Mouse (Mus musculus) limb, embryonic 15.5 days (tissue): ENCODE data around the gene Camk1d. TPM values are rescaled to one million over a fixed set of nuclear protein-coding genes. Genes with fewer than 3 reads are reported as not detected.
"Not testable (repeated sequence)": the region's sequence is repeated elsewhere in the genome, so short reads cannot be mapped to it uniquely, and the experiment has no call there.

Experiments
- ATAC-seq: fragments of 200-750 bp; cut with Nextera tagmentation; 2 replicates; pipeline ENCODE4 v1.8.0; 2017; ENCODE audit warnings: low read depth, moderate TSS enrichment; ENCODE audit not compliant: insufficient number of reproducible peaks, low FRiP score, low TSS enrichment
- H3K27ac ChIP-seq: fragments of 300-500 bp; sonication (generic); 2 replicates; pipeline ENCODE4 v1.5.1; 2015; ENCODE audit warnings: moderate library complexity, mild to moderate bottlenecking, inconsistent platforms
- H3K27me3 ChIP-seq: fragments of 300-500 bp; sonication (generic); 2 replicates; pipeline ENCODE4 v1.6.1; 2015; ENCODE audit warnings: inconsistent platforms
- H3K36me3 ChIP-seq: fragments of 300-500 bp; sonication (generic); 2 replicates; pipeline ENCODE4 v1.6.1; 2015; ENCODE audit warnings: inconsistent platforms
- H3K4me1 ChIP-seq: fragments of 300-500 bp; sonication (generic); 2 replicates; pipeline ENCODE4 v1.6.1; 2015; ENCODE audit warnings: inconsistent platforms
- H3K4me2 ChIP-seq: fragments of 300-500 bp; sonication (generic); 2 replicates; pipeline ENCODE4 v1.6.1; 2015; ENCODE audit warnings: mild to moderate bottlenecking, inconsistent platforms
- H3K4me3 ChIP-seq: fragments of 300-500 bp; sonication (generic); 2 replicates; pipeline ENCODE4 v1.5.1; 2015; ENCODE audit warnings: mild to moderate bottlenecking, inconsistent platforms
- H3K9ac ChIP-seq: fragments of 300-500 bp; sonication (generic); 2 replicates; pipeline ENCODE4 v1.6.1; 2015; ENCODE audit warnings: inconsistent platforms
- H3K9me3 ChIP-seq: fragments of 300-500 bp; sonication (generic); 2 replicates; pipeline ENCODE4 v1.6.1; 2016; ENCODE audit warnings: inconsistent platforms
- WGBS: fragments of 180-500 bp; shearing (Covaris S2); methylation state at CpG from one replicate; pipeline ENCODE4 v1.1.7; 2015; 5-methylcytosine and 5-hydroxymethylcytosine counted together
- polyA plus RNA-seq: library from polyadenylated mRNA; unstranded; fragments of >200 nt; fragmentation: Nextera tagmentation; extraction: Ambion mirVana; gene quantifications from 2 replicates; pipeline ENCODE4 v1.2.1, GENCODE M21; 2015

Camk1d gene
- polyA plus RNA-seq, 1 experiment from 2014 or later: 8.4 TPM

DNA sequence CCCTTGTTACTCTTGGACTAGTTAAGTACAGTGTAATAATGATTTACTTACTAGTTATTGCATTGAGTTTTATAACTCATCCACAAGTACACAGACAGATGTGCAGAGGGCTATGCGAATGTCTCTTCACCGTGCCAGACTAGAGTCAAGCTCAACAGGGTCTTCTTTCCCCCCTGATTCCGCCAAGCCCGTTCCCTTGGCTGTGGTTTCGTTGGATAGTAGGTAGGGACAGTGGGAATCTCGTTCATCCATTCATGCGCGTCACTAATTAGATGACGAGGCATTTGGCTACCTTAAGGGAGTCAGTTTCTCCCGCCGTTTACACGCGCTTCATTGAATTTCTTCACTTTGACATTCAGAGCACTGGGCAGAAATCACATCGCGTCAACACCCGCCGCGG lies 335.4 kb downstream of the Camk1d start:
- 54% methylated on average over 18 of the region's 18 CpGs for WGBS
- not testable (repeated sequence) for H3K4me1 ChIP-seq, H3K36me3 ChIP-seq, ATAC-seq, H3K9ac ChIP-seq, H3K9me3 ChIP-seq, H3K27ac ChIP-seq, H3K27me3 ChIP-seq, H3K4me3 ChIP-seq, H3K4me2 ChIP-seq

DNA sequence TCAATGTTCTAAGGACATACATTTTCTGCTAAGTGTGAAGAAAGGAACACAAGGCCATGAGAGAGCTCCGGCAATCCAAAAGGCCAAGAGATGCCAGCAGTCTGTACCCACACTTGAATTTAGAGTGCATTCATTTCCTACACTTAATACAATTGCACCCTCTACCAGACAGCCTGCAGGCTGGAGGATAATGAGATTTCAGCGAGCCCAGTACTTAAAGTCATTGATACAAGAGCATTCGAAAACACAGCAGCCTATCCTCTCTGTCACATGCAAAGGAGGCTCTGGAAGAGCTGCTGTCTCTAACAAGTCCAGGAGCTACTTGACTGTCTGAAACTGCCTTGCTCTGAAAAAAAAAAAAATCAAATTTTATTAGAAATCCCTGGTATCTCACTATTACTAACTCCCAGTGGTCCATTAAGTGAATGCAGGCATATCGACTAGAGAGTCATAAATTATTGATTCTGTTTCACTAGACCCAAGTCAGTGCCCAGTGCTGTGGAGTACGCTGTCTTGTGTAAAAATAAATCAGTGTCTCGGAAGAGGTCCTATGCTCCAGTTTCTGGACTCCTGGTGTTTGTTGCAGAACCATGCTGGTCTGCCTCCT lies 336.1 kb downstream of the Camk1d start:
- Histone ChIP-seq H3K27me3 (no peaks in the 10 kb centered on the region; the same call in 1 of the 2 replicates), H3K9ac (no peak overlapping the region), H3K9me3 (no peaks in the 10 kb centered on the region), H3K4me2 (no peak overlapping the region), H3K27ac (no peak overlapping the region), H3K4me3 (no peak overlapping the region), H3K4me1 (peaks cover 6% of the 10 kb centered on the region; the same call in 1 of the 2 replicates), H3K36me3 (no peaks in the 10 kb centered on the region)
- WGBS: 58% methylated on average over 6 of the region's 6 CpGs
- ATAC-seq: no peak

DNA sequence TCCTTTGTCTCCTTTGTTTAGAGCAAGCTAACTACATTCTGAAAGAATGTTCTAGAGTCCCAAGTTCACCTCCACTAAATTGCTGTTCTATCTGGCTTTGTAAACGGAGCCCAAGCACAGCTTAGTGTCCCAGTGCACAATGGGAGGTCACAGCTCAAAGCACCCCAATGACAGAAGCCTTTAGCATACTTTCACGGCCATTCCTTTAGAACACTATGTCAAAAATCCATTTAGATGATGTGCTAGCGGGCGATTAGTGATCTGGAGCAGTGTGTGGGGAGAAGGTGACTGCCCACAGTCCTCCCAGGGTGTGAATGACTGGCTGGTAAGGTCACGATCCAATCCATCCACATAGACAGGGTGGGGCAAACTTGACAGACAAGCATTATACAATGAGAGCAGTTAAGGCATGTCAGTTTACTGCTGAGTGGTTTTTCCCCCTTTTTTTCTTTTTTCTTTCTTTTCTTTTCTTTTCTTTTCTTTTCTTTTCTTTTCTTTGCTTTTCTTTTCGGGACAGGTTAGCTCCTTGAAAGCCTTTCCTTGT lies 341.4 kb downstream of the Camk1d start:
- Histone ChIP-seq H3K9me3 (no peaks in the 10 kb centered on the region), H3K4me2 (no peak overlapping the region), H3K4me3 (no peak overlapping the region), H3K4me1 (no peaks in the 10 kb centered on the region), H3K36me3 (no peaks in the 10 kb centered on the region), H3K27me3 (no peaks in the 10 kb centered on the region), H3K9ac (no peak overlapping the region), H3K27ac (no peak overlapping the region)
- ATAC-seq: no peak
- 79% methylated on average over 6 of the region's 6 CpGs for WGBS

DNA sequence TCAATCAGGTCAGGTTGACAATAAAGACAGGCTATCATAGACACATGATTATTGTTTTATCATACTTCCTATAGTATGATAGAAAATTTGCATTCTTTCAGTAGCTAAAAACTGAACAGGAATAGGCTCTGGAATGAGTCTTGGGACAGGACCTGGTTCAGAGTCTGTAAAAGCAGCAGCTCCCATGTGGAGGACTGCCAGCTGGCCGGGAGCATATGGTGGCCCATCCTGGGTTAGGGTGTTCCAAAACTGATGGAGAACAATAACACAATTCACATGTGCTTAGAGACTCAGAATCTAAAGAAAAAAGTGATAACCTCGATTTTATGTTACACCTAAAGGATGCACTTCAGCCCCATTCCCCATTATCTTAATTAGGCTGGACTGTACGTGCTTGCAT lies 343.0 kb downstream of the Camk1d start:
- no peak overlapping the region for H3K4me3 ChIP-seq
- 74% methylated on average over 3 of the region's 3 CpGs for WGBS

DNA sequence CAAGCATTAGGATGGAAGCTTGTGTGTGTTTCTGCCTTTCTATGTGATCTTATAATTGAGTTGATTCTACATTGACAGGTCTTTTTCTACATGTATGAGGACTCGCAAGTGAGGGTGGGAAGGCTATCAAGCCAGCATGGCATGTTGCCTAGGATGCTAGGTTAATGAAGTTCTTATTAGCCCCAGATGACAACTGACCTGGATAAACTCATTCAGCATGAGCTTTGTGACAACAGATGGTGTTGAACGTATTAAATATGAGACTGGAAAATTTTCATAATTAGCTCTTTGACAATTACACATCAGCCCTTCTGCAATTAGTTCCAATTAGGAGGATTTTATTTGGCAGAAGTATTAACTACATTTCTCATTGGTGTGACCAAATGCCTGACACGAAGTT lies 343.7 kb downstream of the Camk1d start:
- Histone ChIP-seq H3K4me3 (no peak overlapping the region), H3K4me2 (no peak overlapping the region), H3K27ac (no peak overlapping the region), H3K36me3 (no peaks in the 10 kb centered on the region), H3K4me1 (no peaks in the 10 kb centered on the region), H3K27me3 (no peaks in the 10 kb centered on the region), H3K9ac (no peak overlapping the region), H3K9me3 (no peaks in the 10 kb centered on the region)
- 62% methylated on average over 3 of the region's 3 CpGs for WGBS
- ATAC-seq: no peak

More for the DNA sequence above, 343.0 kb downstream of the Camk1d start:
- Histone ChIP-seq H3K36me3 (no peaks in the 10 kb centered on the region), H3K4me2 (no peak overlapping the region), H3K9me3 (no peaks in the 10 kb centered on the region), H3K9ac (no peak overlapping the region), H3K27me3 (no peaks in the 10 kb centered on the region), H3K27ac (no peak overlapping the region), H3K4me1 (no peaks in the 10 kb centered on the region)
- no peak for ATAC-seq

DNA sequence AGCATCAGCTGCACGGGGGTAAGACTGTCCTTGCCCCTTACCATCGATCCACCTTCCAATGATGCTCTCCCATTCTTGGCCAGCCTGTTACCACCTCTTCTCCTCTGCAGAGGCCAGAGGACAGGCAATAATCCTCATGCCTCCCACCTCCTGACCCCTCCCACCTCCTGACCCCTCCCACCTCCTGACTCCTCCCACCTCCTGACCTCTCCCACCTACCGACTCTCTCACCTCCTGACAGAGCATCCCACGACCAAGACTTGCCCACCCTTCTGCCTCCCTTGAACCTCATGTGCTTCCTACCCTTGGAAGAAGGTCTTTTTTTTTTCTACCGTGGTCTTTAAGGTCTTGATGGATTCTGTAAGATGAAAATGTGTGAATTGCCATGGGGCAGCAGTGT lies 350.5 kb downstream of the Camk1d start:
- Histone ChIP-seq H3K27ac (no peak overlapping the region), H3K36me3 (no peaks in the 10 kb centered on the region), H3K9me3 (no peaks in the 10 kb centered on the region), H3K4me1 (no peaks in the 10 kb centered on the region), H3K27me3 (no peaks in the 10 kb centered on the region), H3K4me3 (no peak overlapping the region), H3K4me2 (no peak overlapping the region), H3K9ac (no peak overlapping the region)
- ATAC-seq: no peak
- WGBS: 63% methylated on average over 5 of the region's 5 CpGs

DNA sequence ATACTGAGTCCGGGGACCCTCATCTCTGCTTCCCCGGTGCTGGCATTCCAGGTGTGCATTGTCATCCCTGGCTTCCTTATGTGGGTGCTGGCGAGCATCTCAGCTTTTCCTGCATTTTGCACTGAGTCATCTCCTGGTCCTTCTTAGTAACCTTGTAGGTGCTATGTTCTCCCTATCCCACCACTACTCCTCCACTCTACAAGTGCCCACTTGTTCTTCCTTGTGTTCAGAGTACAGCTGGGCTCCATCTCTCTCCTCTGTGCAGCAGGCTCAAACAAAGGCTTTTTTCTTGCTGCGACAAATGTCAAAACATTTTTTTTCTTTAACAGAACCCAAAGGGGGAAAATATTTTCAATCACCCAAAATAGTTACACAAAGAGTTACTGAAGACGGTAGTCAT lies 356.3 kb downstream of the Camk1d start:
- WGBS: 85% methylated on average over 5 of the region's 5 CpGs
- no peaks in the 10 kb centered on the region for H3K36me3 ChIP-seq
- ATAC-seq: no peak
- no peaks in the 10 kb centered on the region for H3K9me3 ChIP-seq
- no peak overlapping the region for H3K4me2 ChIP-seq
- no peak overlapping the region for H3K4me3 ChIP-seq
- no peak overlapping the region for H3K9ac ChIP-seq
- no peaks in the 10 kb centered on the region for H3K4me1 ChIP-seq
- H3K27me3 ChIP-seq: no peaks in the 10 kb centered on the region
- H3K27ac ChIP-seq: no peak overlapping the region

DNA sequence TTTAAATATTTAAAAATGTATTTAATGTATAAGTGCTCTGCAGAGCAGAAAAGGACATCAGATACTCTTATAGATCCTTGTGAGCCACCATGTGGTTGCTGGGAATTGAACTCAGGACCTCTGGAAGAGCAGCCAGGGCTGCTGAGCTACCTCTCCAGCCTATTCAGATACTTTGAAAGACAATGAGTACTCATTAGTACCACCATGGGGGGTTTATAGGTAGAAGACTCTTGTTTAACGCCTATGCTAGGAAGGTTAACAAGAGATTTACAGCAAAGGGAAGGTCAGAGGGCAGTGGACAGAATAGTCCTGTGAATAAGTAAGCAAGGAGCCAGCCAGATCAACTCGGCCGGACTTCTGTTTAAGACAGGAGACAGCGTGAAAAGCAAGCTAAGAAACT lies 357.3 kb downstream of the Camk1d start:
- 70% methylated on average over 4 of the region's 4 CpGs for WGBS
- Histone ChIP-seq H3K27ac (no peak overlapping the region), H3K36me3 (no peaks in the 10 kb centered on the region), H3K4me1 (no peaks in the 10 kb centered on the region), H3K9ac (no peak overlapping the region), H3K4me3 (no peak overlapping the region), H3K4me2 (no peak overlapping the region), H3K27me3 (no peaks in the 10 kb centered on the region), H3K9me3 (no peaks in the 10 kb centered on the region)
- no peak for ATAC-seq

DNA sequence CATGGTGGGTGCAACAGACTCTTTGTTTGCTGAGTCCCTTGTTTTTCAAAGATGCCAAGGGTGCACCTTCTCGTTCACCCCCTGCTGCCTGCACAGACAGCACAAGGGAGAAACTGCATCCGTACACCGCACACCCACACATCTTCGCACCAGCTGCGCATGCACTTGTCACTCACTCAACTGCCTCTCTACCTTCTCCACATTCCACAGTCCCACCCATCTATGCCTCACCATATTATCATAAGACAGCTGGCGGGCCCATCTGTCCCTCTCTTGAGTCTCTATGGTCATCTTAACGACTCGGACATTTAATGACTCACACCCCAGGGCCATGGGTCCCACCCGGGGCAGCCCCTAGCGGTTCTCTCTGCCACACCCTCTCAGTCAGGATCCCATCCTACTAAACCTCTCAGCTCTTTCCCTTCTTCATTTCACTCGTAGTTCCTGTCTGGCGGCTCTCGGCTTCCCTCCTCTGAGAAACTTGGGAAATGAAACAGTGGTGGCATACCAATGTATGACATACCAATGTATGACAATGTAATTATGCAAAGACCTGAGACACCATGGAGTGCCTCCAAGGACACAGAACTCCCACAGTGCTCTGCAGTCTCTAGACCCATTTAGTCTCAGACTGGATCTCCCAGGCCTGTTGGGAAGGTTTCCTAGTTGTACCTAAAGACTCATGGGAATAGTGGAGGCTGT lies 361.3 kb downstream of the Camk1d start:
- ATAC-seq: no peak
- 77% methylated on average over 13 of the region's 13 CpGs for WGBS
- H3K4me3 ChIP-seq: no peak overlapping the region
- H3K4me1 ChIP-seq: no peaks in the 10 kb centered on the region
- no peaks in the 10 kb centered on the region for H3K9me3 ChIP-seq
- H3K27ac ChIP-seq: no peak overlapping the region
- H3K36me3 ChIP-seq: no peaks in the 10 kb centered on the region
- H3K4me2 ChIP-seq: no peak overlapping the region
- no peaks in the 10 kb centered on the region for H3K27me3 ChIP-seq
- no peak overlapping the region for H3K9ac ChIP-seq

DNA sequence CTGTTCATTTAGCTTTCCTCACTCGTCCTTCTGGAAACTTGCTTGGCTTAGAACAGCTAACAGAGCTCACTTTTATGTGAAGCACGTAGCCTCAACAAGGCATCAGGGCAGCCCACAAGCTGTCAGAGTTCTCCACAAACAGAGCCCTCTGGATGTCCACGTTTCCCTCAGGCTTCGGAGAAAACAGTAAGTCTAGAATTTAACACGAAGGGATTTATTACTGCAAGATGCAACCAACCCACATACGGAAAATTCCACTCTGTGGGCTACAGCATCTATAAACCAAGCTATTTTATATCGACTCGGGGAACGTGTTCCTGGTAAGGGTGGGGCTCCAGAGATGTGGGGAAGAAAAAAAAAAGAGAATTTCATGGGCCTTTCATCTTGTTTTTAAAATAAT lies 369.0 kb downstream of the Camk1d start:
- ATAC-seq: no peak
- H3K4me2 ChIP-seq: no peak overlapping the region
- H3K27ac ChIP-seq: no peak overlapping the region
- H3K36me3 ChIP-seq: no peaks in the 10 kb centered on the region
- no peaks in the 10 kb centered on the region for H3K4me1 ChIP-seq
- H3K4me3 ChIP-seq: no peak overlapping the region
- H3K9ac ChIP-seq: no peak overlapping the region
- 28% methylated on average over 9 of the region's 9 CpGs for WGBS
- H3K9me3 ChIP-seq: no peaks in the 10 kb centered on the region
- no peaks in the 10 kb centered on the region for H3K27me3 ChIP-seq

DNA sequence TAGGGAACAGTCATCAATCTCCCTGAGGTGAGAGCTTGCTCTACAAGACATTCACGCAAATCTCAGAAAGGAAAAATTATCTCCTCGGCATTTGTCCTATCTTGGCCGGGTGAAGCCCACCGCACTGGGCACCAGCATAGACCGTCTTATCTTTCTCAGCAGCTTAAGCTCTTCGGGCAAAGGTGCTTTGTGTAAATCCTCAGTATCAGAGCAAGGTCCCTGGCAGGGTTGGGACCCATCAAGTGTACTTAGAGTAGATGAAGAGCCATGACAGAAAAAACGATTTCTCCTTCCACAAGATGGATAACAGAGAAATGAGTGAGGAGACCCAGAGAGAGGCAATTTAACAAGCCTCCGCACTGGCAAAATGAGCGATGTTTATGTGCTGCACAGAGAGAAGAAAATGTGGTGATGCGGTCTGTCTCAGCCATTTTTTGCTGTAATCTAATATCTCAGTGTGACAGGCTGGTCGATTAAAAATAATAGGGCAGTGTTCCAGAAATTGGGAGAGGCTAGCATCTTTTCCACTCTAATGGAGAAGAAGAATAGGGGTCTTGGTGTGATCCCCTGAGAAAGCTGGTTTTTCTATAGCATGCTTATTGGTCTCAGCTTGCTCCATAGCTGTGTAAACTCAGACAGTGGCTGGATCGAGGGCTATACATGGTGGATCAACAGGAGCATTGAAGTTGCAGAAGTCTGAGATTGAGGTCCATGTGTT lies 386.6 kb downstream of the Camk1d start:
- no peak overlapping the region for H3K9ac ChIP-seq
- 82% methylated on average over 12 of the region's 12 CpGs for WGBS
- H3K4me1 ChIP-seq: no peaks in the 10 kb centered on the region
- no peak overlapping the region for H3K27ac ChIP-seq
- H3K4me3 ChIP-seq: no peak overlapping the region
- ATAC-seq: no peak
- H3K36me3 ChIP-seq: no peaks in the 10 kb centered on the region
- no peaks in the 10 kb centered on the region for H3K27me3 ChIP-seq
- no peaks in the 10 kb centered on the region for H3K9me3 ChIP-seq
- H3K4me2 ChIP-seq: no peak overlapping the region

DNA sequence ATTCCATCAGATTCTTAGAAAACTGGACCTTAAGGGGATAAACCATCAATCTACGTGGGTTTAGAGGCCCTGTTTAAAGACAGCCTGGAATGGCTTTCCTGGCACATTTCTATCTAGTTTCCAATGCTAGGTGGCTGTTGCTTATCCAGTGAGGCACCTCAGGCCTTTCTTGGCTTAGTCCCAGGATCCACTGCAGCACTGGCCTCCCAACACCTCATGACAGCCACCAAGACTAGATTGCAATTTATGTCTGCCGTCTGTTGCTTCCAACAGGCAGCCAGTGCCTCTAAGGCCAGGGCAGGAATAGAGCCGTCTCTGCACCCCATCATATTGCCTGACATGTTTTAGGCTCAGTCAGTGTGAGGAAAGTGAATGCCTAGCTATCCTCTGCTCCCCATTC lies 389.5 kb downstream of the Camk1d start:
- Histone ChIP-seq H3K36me3 (no peaks in the 10 kb centered on the region), H3K9me3 (no peaks in the 10 kb centered on the region), H3K27me3 (no peaks in the 10 kb centered on the region), H3K4me2 (no peak overlapping the region), H3K9ac (no peak overlapping the region), H3K27ac (no peak overlapping the region), H3K4me3 (no peak overlapping the region), H3K4me1 (0 out of 2 replicates have a peak, but pooled peaks cover 3% of the 10 kb centered on the region)
- 66% methylated on average over 3 of the region's 3 CpGs for WGBS
- no peak for ATAC-seq
